Mouse (Mus musculus) c-Kit-positive CD71-negative TER-119-negative erythroid progenitor cells, embryonic 14.5 days (primary cell): Measurements from ENCODE around the gene Gabrb2.

Experiments
- DNase-seq: peaks from one replicate; pipeline ENCODE4 v3.0.0-alpha.2; 2013; ENCODE audit warnings: low read depth

Gabrb2 gene

GRCm38 (mm10) chr11:42532577-42532976 lies 113.0 kb downstream of the Gabrb2 start:
- DNase-seq, result no peak

- DNase-seq, result no peak
Observed at GRCm38 (mm10) chr11:42535286-42535685, 115.7 kb downstream of the Gabrb2 start.

GRCm38 (mm10) chr11:42535861-42536260 lies 116.3 kb downstream of the Gabrb2 start:
- DNase-seq, result no peak

- DNase-seq, result no peak
Observed at GRCm38 (mm10) chr11:42542861-42543260, 123.3 kb downstream of the Gabrb2 start.

GRCm38 (mm10) chr11:42566023-42566422 lies 146.5 kb downstream of the Gabrb2 start:
- no peak for DNase-seq

GRCm38 (mm10) chr11:42571467-42571866 lies 151.9 kb downstream of the Gabrb2 start:
- DNase-seq, result no peak

- no peak for DNase-seq
Observed at GRCm38 (mm10) chr11:42575146-42575873, 155.8 kb downstream of the Gabrb2 start.

- no peak for DNase-seq
Observed at GRCm38 (mm10) chr11:42579804-42580203, 160.2 kb downstream of the Gabrb2 start.

- DNase-seq, result no peak
Observed at GRCm38 (mm10) chr11:42581123-42581522, 161.6 kb downstream of the Gabrb2 start.

GRCm38 (mm10) chr11:42581753-42582152 lies 162.2 kb downstream of the Gabrb2 start:
- no peak for DNase-seq

- DNase-seq, result no peak
Observed at GRCm38 (mm10) chr11:42592418-42592817, 172.9 kb downstream of the Gabrb2 start.

- no peak for DNase-seq
Observed at GRCm38 (mm10) chr11:42606225-42606624, 186.7 kb downstream of the Gabrb2 start.

- DNase-seq, result no peak
Observed at GRCm38 (mm10) chr11:42609128-42609763, 189.7 kb downstream of the Gabrb2 start.

GRCm38 (mm10) chr11:42618195-42618594 lies 198.6 kb downstream of the Gabrb2 start:
- no peak for DNase-seq

- no peak for DNase-seq
Observed at GRCm38 (mm10) chr11:42621109-42621508, 201.6 kb downstream of the Gabrb2 start.

GRCm38 (mm10) chr11:42650111-42650510 lies 230.6 kb downstream of the Gabrb2 start:
- DNase-seq, result no peak

GRCm38 (mm10) chr11:42651572-42651971 lies 232.0 kb downstream of the Gabrb2 start:
- no peak for DNase-seq

- no peak for DNase-seq
Observed at GRCm38 (mm10) chr11:42654189-42654588, 234.6 kb downstream of the Gabrb2 start.

GRCm38 (mm10) chr11:42668657-42669056 lies 249.1 kb downstream of the Gabrb2 start:
- no peak for DNase-seq
